Mouse (Mus musculus): ENCODE results near the gene 4931406P16Rik.
"Not testable (repeated sequence)": the region's sequence is repeated elsewhere in the genome, so short reads cannot be mapped to it uniquely, and the experiment has no call there.

The 4931406P16Rik gene

GRCm38 (mm10) chr7:34206331-34206730 is 107.0 kb downstream of the 4931406P16Rik start:
- DNase-seq: no peak

GRCm38 (mm10) chr7:34202147-34202546 is 111.2 kb downstream of the 4931406P16Rik start:
- not testable (repeated sequence) for DNase-seq

GRCm38 (mm10) chr7:34200829-34201228 is 112.5 kb downstream of the 4931406P16Rik start:
- no peak for DNase-seq

GRCm38 (mm10) chr7:34198346-34198745 is 115.0 kb downstream of the 4931406P16Rik start:
- no peak for DNase-seq

GRCm38 (mm10) chr7:34196132-34197128 is 116.9 kb downstream of the 4931406P16Rik start, which contains the start of gene Pdcd2l:
Gene Pdcd2l (minus strand): TSS chr7:34196661.
- DNase-seq: peak; percentile 86

GRCm38 (mm10) chr7:34195632-34196031 is 117.7 kb downstream of the 4931406P16Rik start:
- no peak for DNase-seq

GRCm38 (mm10) chr7:34192825-34193224 is 120.5 kb downstream of the 4931406P16Rik start:
- no peak for DNase-seq

- no peak for DNase-seq
These were observed 123.9 kb downstream of the 4931406P16Rik start for GRCm38 (mm10) chr7:34189376-34189989.
